In genomic region chr9:31875556-31875955, GRCm38 (mm10) we compare ENCODE assay signal across 29 mouse cellular contexts. TPM values are rescaled to one million over a fixed set of nuclear protein-coding genes. Genes with fewer than 3 reads are reported as not detected.
"Had no signal": no experiment of that assay in that cellular context is flagged by ENCODE, and none has a peak within 500 bp of the region (broad histone marks: within the 10 kb centered on the region; RNA-seq: fewer than 3 reads in every experiment).

No protein-coding gene starts in this region.

- H3K27ac ChIP-seq: heart, embryonic 13.5 days; heart, embryonic 15.5 days; hindbrain, embryonic 12.5 days; hindbrain, embryonic 14.5 days; layer of hippocampus, adult 2 months; left cerebral cortex, adult 2 months; limb, embryonic 13.5 days; limb, embryonic 15.5 days; liver, embryonic 12.5 days; liver, embryonic 14.5 days had no signal

- DNase-seq: forebrain, postnatal 0 days; gastrocnemius, postnatal 14 days; gastrocnemius, postnatal 36 days; heart, adult 18-20 months; heart, postnatal 14 days; heart, postnatal 36 days; kidney, adult 18-20 months; kidney, adult 8-10 months; kidney, postnatal 10 days; kidney, postnatal 25 days; kidney, postnatal 4 days had no signal

- H3K9ac ChIP-seq: forebrain, postnatal 0 days; heart, embryonic 13.5 days; heart, embryonic 15.5 days; hindbrain, embryonic 12.5 days; hindbrain, embryonic 14.5 days; limb, embryonic 13.5 days; limb, embryonic 15.5 days; liver, embryonic 12.5 days; liver, embryonic 14.5 days had no signal

- H3K4me2 ChIP-seq: heart, embryonic 11.5 days; heart, embryonic 13.5 days; heart, embryonic 15.5 days; hindbrain, embryonic 12.5 days; hindbrain, embryonic 14.5 days; limb, embryonic 13.5 days; limb, embryonic 15.5 days; liver, embryonic 12.5 days had no signal

- H3K27me3 ChIP-seq: heart, embryonic 13.5 days; heart, embryonic 15.5 days; hindbrain, embryonic 12.5 days; limb, embryonic 13.5 days; limb, embryonic 15.5 days; liver, embryonic 12.5 days had no signal

- H3K4me1 ChIP-seq: heart, embryonic 13.5 days; heart, embryonic 15.5 days; hindbrain, embryonic 12.5 days; liver, embryonic 12.5 days had no signal

- H3K9me3 ChIP-seq: heart, embryonic 13.5 days; heart, embryonic 15.5 days; hindbrain, embryonic 12.5 days; limb, embryonic 13.5 days; limb, embryonic 15.5 days; liver, embryonic 12.5 days had no signal

- H3K36me3 ChIP-seq: heart, embryonic 13.5 days; heart, embryonic 15.5 days; hindbrain, embryonic 12.5 days; limb, embryonic 13.5 days; limb, embryonic 15.5 days; liver, embryonic 12.5 days had no signal

- H3K4me3 ChIP-seq: heart, embryonic 13.5 days; heart, embryonic 15.5 days; hindbrain, embryonic 12.5 days; layer of hippocampus, adult 2 months; left cerebral cortex, adult 2 months; limb, embryonic 13.5 days; limb, embryonic 15.5 days; liver, embryonic 12.5 days had no signal

- ATAC-seq: forebrain, postnatal 0 days; hindbrain, embryonic 16.5 days; liver, embryonic 12.5 days had no signal

RNA-seq across cellular contexts. Expression of gene Barx2, which starts 37.7 kb away (rescaled TPM):
- total RNA-seq: heart, postnatal 14 days; heart, postnatal 36 days; hematopoietic stem cell, adult 5-6 weeks had no signal
- polyA plus RNA-seq: heart, embryonic 15.5 days; heart, postnatal 0 days; hindbrain, embryonic 14.5 days; kidney, embryonic 14.5 days; kidney, embryonic 16.5 days; liver, adult 2 months; liver, embryonic 12.5 days; liver, embryonic 14.5 days; liver, embryonic 16.5 days had no signal
